9 mouse cellular contexts compared by ENCODE assay signal in the genomic region with DNA sequence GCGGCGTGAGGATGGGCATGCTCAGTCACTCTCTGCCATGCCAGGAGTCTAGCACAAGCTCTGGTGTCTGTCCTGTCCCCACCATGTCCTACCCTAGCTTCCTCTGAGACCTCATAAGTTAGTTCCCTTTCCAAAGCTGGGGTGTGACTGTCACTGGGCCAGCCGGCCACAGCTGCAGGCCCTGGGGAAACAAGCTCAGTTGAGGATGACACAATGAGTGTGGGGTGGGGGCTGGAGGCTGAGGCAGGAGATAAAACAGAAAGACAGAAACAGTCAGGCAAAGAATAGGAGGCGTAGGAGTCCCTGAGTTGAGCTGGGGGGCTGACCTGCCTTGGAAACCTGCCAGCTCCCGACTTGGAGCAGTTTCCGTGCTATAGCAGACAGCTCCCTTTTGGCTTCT.
DNase-seq lines count a peak whose midpoint lies in the region; ATAC-seq lines count a peak whose summit lies in the region.
"Had no signal": no experiment of that assay in that cellular context is flagged by ENCODE, and none has a peak within 500 bp of the region (broad histone marks: within the 10 kb centered on the region; RNA-seq: fewer than 3 reads in every experiment).

No protein-coding gene starts in this region.

- DNase-seq in layer of hippocampus, adult 18-20 months (ENCODE audit: low spot score in 2 of 2), result peak; percentile 12 to 41
- DNase-seq in layer of hippocampus, postnatal 14 days (ENCODE audit: low spot score in 2 of 2), result no peak
- peak; percentile 18 for DNase-seq in gastrocnemius, adult 18-20 months (ENCODE audit: low spot score)
- DNase-seq in heart, postnatal 4 days, result peak; percentile 44
- no peak for DNase-seq in MN1 (ENCODE audit: low spot score)
- no peak for DNase-seq in urinary bladder, postnatal 10 days (ENCODE audit: low spot score)

- ATAC-seq in megakaryocyte progenitor cell, adult 5-6 weeks (replicated peaks; ENCODE audit: poor library complexity), result peak; percentile 97
- ATAC-seq in inflammation-experienced regulatory T-cells, adult 6 months, result no peak
- ATAC-seq: Patski had no signal

Comparison
In these comparisons a context has a peak if more than half of its experiments do, and no peak if none do; other contexts are left out.
1. DNase-seq: peak in layer of hippocampus, adult 18-20 months (2 of 2), gastrocnemius, adult 18-20 months (single experiment) and heart, postnatal 4 days (single experiment); none in layer of hippocampus, postnatal 14 days (0 of 2), MN1 (single experiment) and urinary bladder, postnatal 10 days (single experiment).